Mouse (Mus musculus) stomach, embryonic 15.5 days (tissue): ENCODE measurements around the gene Suv39h2. TPM values are rescaled to one million over a fixed set of nuclear protein-coding genes. Genes with fewer than 3 reads are reported as not detected.

Experiments
- ATAC-seq: fragments of 200-750 bp; cut with Nextera tagmentation; 2 replicates; pipeline ENCODE4 v1.8.0; 2017; ENCODE audit warnings: low read depth, moderate number of reproducible peaks, moderate TSS enrichment; ENCODE audit not compliant: insufficient read depth, low FRiP score
- H3K27ac ChIP-seq: fragments of 300-500 bp; sonication (generic); 2 replicates; pipeline ENCODE4 v1.5.1; 2015; ENCODE audit warnings: mild to moderate bottlenecking, inconsistent platforms
- H3K27me3 ChIP-seq: fragments of 300-500 bp; sonication (generic); replicated peaks from 2 replicates; pipeline ENCODE4 v1.6.1; 2015; ENCODE audit warnings: inconsistent platforms
- H3K36me3 ChIP-seq: fragments of 300-500 bp; sonication (generic); 2 replicates; pipeline ENCODE4 v1.6.1; 2015; ENCODE audit warnings: inconsistent platforms
- H3K4me1 ChIP-seq: fragments of 300-500 bp; sonication (generic); 2 replicates; pipeline ENCODE4 v1.6.1; 2015; ENCODE audit warnings: inconsistent platforms
- H3K4me2 ChIP-seq: fragments of 300-500 bp; sonication (generic); 2 replicates; pipeline ENCODE4 v1.6.1; 2015; ENCODE audit warnings: mild to moderate bottlenecking, inconsistent platforms
- H3K4me3 ChIP-seq: fragments of 300-500 bp; sonication (generic); replicated peaks from 2 replicates; pipeline ENCODE4 v1.5.1; 2015; ENCODE audit warnings: inconsistent platforms
- H3K9ac ChIP-seq: fragments of 300-500 bp; sonication (generic); 2 replicates; pipeline ENCODE4 v1.6.1; 2015; ENCODE audit warnings: inconsistent platforms
- H3K9me3 ChIP-seq: fragments of 300-500 bp; sonication (generic); 2 replicates; pipeline ENCODE4 v1.6.1; 2016; ENCODE audit warnings: inconsistent platforms
- WGBS: fragments of 180-500 bp; shearing (Covaris S2); methylation state at CpG from one replicate; pipeline ENCODE4 v1.1.7; 2015; 5-methylcytosine and 5-hydroxymethylcytosine counted together
- polyA plus RNA-seq: library from polyadenylated mRNA; unstranded; fragments of >200 nt; fragmentation: Nextera tagmentation; extraction: Ambion mirVana; gene quantifications from 2 replicates; pipeline ENCODE4 v1.2.1, GENCODE M21; 2015

Suv39h2 gene
- 11.9 and 12.2 TPM in 2 replicates for polyA plus RNA-seq

DNA sequence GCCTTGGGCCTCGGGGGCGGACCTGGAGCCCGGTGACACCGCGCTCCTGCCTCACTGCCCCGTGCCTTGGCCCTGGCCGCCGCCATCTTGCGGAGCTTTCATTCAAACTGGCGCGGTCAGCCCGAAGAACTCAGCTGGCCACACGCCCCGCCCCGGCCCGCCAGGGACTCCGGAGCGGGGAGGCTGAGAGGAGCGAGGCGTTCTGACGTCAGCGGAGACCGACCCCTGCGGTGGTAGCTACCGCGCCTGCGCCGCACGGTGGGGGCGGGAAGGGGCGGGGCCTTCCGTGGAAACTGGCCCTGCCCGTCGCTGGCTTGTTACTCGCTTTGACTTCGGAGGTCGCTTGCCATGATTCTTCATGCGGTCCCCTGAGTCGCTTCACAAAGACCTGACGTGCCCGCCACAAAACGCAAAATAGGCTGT is at the start of gene Suv39h2:
Gene Suv39h2, minus strand, starts transcription at position 171 of the 423 bp plus-strand sequence.
- Histone ChIP-seq H3K27me3 (no peaks in the 10 kb centered on the region), H3K4me2 (peak within 1 kb of the TSS; percentile 62), H3K4me1 (peaks cover 6% of the 10 kb centered on the region; the same call in 1 of the 2 replicates), H3K9ac (peak within 1 kb of the TSS; percentile 68), H3K36me3 (no peaks in the 10 kb centered on the region), H3K9me3 (no peaks in the 10 kb centered on the region), H3K4me3 (peak within 1 kb of the TSS; percentile 86), H3K27ac (peak within 1 kb of the TSS; percentile 88)
- peak; percentile 98 for ATAC-seq
- WGBS, result 1% methylated on average over 42 of the region's 42 CpGs

- Histone ChIP-seq H3K4me1 (no peaks in the 10 kb centered on the region), H3K27ac (no peak overlapping the region), H3K27me3 (no peaks in the 10 kb centered on the region), H3K9me3 (no peaks in the 10 kb centered on the region), H3K36me3 (no peaks in the 10 kb centered on the region), H3K9ac (no peak overlapping the region), H3K4me2 (no peak overlapping the region), H3K4me3 (no peak overlapping the region)
- no peak for ATAC-seq
- 68% methylated on average over 4 of the region's 4 CpGs for WGBS
Observed at GRCm38 (mm10) chr2:3522558-3522957, 47.7 kb upstream of the Suv39h2 start.

GRCm38 (mm10) chr2:3512552-3513454 is 38.0 kb upstream of the Suv39h2 start, which contains the start of the genes Gm45902, Hspa14 and Cdnf:
TSS of gene Gm45902 (minus strand) at chr2:3512790.
TSS of gene Hspa14 (minus strand) at chr2:3512814.
TSS of gene Cdnf (plus strand) at chr2:3513030.
- peaks cover 16% of the 10 kb centered on the region for H3K36me3 ChIP-seq
- H3K9ac ChIP-seq, result peak within 1 kb of the TSS; percentile 86
- H3K9me3 ChIP-seq, result no peaks in the 10 kb centered on the region
- WGBS, result under 1% methylated on average over 60 of the region's 60 CpGs
- peak within 1 kb of the TSS; percentile 79 for H3K27ac ChIP-seq
- peak within 1 kb of the TSS; percentile 84 for H3K4me2 ChIP-seq
- H3K27me3 ChIP-seq, result no peaks in the 10 kb centered on the region
- 0 out of 2 replicates have a peak, but pooled peaks cover 7% of the 10 kb centered on the region for H3K4me1 ChIP-seq
- H3K4me3 ChIP-seq, result peak within 1 kb of the TSS; percentile 82
- ATAC-seq, result peak; percentile 100

- peaks cover 16% of the 10 kb centered on the region for H3K36me3 ChIP-seq
- no peaks in the 10 kb centered on the region for H3K9me3 ChIP-seq
- WGBS, result under 1% methylated on average over 15 of the region's 15 CpGs
- 0 out of 2 replicates have a peak, but pooled peaks cover 7% of the 10 kb centered on the region for H3K4me1 ChIP-seq
- H3K4me3 ChIP-seq, result peak overlapping the region; percentile 82
- H3K27ac ChIP-seq, result peak overlapping the region; percentile 79
- peak overlapping the region; percentile 86 for H3K9ac ChIP-seq
- H3K4me2 ChIP-seq, result peak overlapping the region; percentile 84
- no peaks in the 10 kb centered on the region for H3K27me3 ChIP-seq
- ATAC-seq, result 0 out of 2 replicates have a peak, but pooled peaks have one; percentile 0
Observed at GRCm38 (mm10) chr2:3512076-3512475, 37.2 kb upstream of the Suv39h2 start.

- H3K9ac ChIP-seq, result no peak overlapping the region
- H3K27me3 ChIP-seq, result no peaks in the 10 kb centered on the region
- H3K4me3 ChIP-seq, result no peak overlapping the region
- H3K4me1 ChIP-seq, result no peaks in the 10 kb centered on the region
- ATAC-seq, result no peak
- no peak overlapping the region for H3K27ac ChIP-seq
- peaks cover 20% of the 10 kb centered on the region; the same call in 1 of the 2 replicates for H3K36me3 ChIP-seq
- no peak overlapping the region for H3K4me2 ChIP-seq
- H3K9me3 ChIP-seq, result no peaks in the 10 kb centered on the region
- whole genome bisulfite sequencing, result 94% methylated on average over 5 of the region's 5 CpGs
Observed at GRCm38 (mm10) chr2:3500886-3501285, 26.1 kb upstream of the Suv39h2 start.

DNA sequence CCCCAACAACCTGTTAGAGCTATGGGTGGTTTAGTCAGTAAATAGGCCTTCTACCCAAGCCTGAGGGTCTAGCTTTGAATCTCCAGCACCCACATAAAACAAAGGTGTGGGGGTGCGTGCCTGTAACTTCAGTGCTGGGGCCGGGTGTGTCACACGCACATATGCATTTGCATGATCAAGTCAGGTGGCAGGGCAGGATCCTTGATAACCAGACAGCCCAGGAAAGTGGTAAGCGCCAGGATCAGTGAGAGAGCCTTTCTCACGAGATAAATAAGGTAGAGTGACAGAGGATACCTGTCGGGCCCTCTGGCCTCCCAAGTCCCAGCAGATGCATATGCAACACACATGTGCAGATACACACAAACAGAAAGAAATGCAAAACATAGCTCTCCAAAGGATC is 24.7 kb upstream of the Suv39h2 start:
- Histone ChIP-seq H3K4me1 (no peaks in the 10 kb centered on the region), H3K36me3 (peaks cover 26% of the 10 kb centered on the region; the same call in 1 of the 2 replicates), H3K9ac (no peak overlapping the region), H3K27ac (no peak overlapping the region), H3K27me3 (no peaks in the 10 kb centered on the region), H3K4me3 (no peak overlapping the region), H3K4me2 (no peak overlapping the region), H3K9me3 (no peaks in the 10 kb centered on the region)
- WGBS, result 88% methylated on average over 6 of the region's 6 CpGs
- no peak for ATAC-seq

DNA sequence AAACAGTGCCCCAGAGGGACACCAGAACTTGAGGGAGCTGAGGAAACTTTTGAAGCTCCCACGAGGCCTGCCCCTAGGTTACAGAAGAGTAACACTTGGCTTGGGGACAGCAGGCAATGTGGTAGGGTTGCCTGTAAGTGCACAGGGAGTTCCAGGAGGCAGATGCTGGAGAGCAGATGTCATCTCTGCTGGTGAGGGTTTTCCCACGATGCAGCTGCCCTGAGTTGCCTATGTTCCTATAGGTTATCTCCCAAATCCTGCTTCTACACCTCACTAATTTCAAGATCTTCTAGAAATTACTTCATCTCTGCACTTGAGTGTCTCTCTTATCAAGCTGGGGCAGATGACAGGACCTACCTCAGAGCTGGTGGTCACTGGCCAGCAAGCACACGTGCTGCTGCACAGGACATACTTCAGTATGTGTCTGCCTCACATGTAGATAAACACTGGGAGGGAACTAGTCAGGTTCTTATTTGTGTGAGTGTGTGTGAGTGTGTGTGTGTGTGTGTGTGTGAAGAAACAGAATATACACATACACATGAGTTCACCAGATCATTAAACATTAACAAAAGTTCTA is 19.1 kb upstream of the Suv39h2 start:
- peaks cover 35% of the 10 kb centered on the region for H3K36me3 ChIP-seq
- no peaks in the 10 kb centered on the region for H3K4me1 ChIP-seq
- H3K27ac ChIP-seq, result no peak overlapping the region
- no peak for ATAC-seq
- no peak overlapping the region for H3K4me2 ChIP-seq
- 85% methylated on average over 3 of the region's 3 CpGs for WGBS
- H3K27me3 ChIP-seq, result no peaks in the 10 kb centered on the region
- H3K9me3 ChIP-seq, result no peaks in the 10 kb centered on the region
- no peak overlapping the region for H3K4me3 ChIP-seq
- H3K9ac ChIP-seq, result no peak overlapping the region

DNA sequence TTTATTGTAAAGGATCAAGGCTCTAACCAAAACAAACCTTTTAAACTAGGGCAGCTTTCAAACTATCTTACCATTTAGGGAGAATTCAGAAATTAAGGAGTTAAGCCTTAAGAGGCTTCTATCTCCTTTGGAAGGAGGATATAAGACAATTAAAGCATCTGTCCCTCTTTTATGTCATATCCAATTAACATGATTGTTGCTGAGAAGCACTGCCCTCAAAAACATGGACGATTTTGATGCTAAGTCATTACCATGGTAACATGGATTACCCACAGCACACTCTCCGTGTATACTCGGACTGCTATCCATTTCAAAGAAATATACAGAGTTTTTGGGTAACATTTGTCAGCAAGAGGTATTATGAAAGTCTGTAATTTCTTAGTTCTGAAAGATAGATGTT is 15.0 kb upstream of the Suv39h2 start:
- 85% methylated on average over 3 of the region's 3 CpGs for WGBS
- Histone ChIP-seq H3K4me2 (no peak overlapping the region), H3K9me3 (no peaks in the 10 kb centered on the region), H3K36me3 (peaks cover 17% of the 10 kb centered on the region), H3K9ac (no peak overlapping the region), H3K4me3 (no peak overlapping the region), H3K27me3 (no peaks in the 10 kb centered on the region), H3K27ac (no peak overlapping the region), H3K4me1 (no peaks in the 10 kb centered on the region)
- ATAC-seq, result no peak

DNA sequence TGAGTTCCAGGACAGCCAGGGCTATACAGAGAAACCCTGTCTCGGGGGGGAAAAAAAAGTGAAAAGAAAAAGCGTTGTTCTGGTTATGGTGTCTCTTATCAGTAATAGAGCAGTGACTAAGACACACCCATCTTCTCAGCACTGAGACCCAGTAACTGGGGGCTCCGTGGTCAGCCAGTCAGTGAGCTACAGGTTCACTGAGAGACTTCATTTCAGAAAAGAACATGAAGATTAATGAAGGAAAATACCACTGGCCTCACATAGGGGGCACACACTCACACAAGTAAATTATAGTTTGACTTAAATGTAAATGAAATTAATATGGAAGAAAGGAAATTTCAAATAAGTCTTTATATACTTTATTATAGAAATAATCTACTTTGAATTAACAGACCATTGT is 5.4 kb upstream of the Suv39h2 start:
- Histone ChIP-seq H3K4me2 (no peak overlapping the region), H3K27ac (no peak overlapping the region), H3K9ac (no peak overlapping the region), H3K36me3 (no peaks in the 10 kb centered on the region), H3K27me3 (no peaks in the 10 kb centered on the region), H3K4me3 (no peak overlapping the region), H3K9me3 (no peaks in the 10 kb centered on the region), H3K4me1 (0 out of 2 replicates have a peak, but pooled peaks cover 3% of the 10 kb centered on the region)
- peak; percentile 39; the same call in 1 of the 2 replicates for ATAC-seq
- WGBS, result 76% methylated on average over 3 of the region's 3 CpGs

- Histone ChIP-seq H3K4me3 (no peak overlapping the region), H3K4me1 (peaks cover 6% of the 10 kb centered on the region; the same call in 1 of the 2 replicates), H3K9ac (no peak overlapping the region), H3K36me3 (no peaks in the 10 kb centered on the region), H3K27ac (no peak overlapping the region), H3K9me3 (no peaks in the 10 kb centered on the region), H3K4me2 (peak overlapping the region; percentile 62; the same call in 1 of the 2 replicates), H3K27me3 (no peaks in the 10 kb centered on the region)
- ATAC-seq, result no peak
- WGBS, result 64% methylated on average over 3 of the region's 3 CpGs
Observed at GRCm38 (mm10) chr2:3475746-3476251, 968 bp upstream of the Suv39h2 start.

GRCm38 (mm10) chr2:3474361-3474805 is 448 bp downstream of the Suv39h2 start:
- peak; percentile 70 for ATAC-seq

More at GRCm38 (mm10) chr2:3474361-3474805, 448 bp downstream of the Suv39h2 start:
- WGBS, result under 1% methylated on average over 45 of the region's 46 CpGs
- Histone ChIP-seq H3K27ac (peak overlapping the region; percentile 88), H3K4me3 (peak overlapping the region; percentile 86), H3K9ac (peak overlapping the region; percentile 68), H3K4me1 (peaks cover 6% of the 10 kb centered on the region; the same call in 1 of the 2 replicates), H3K4me2 (peak overlapping the region; percentile 62), H3K9me3 (no peaks in the 10 kb centered on the region), H3K27me3 (no peaks in the 10 kb centered on the region), H3K36me3 (no peaks in the 10 kb centered on the region)
